Mouse (Mus musculus) cerebellum, adult 2 months (tissue): ENCODE measurements at regions not wholly inside any gene's neighbourhood (a gene's known extent, or its start where the extent isn't known, plus 50 kb on each side); places are given as distances from the start of the nearest gene placed in this dataset.

Source experiments
- CTCF ChIP-seq: fragments of 200-500 bp; IDR thresholded peaks from 2 replicates; pipeline ENCODE4 v1.5.1; 2011; ENCODE audit warnings: low read depth, mild to moderate bottlenecking, control low read depth, low read length, moderate library complexity, borderline replicate concordance; ENCODE audit not compliant: insufficient read depth
- POLR2A ChIP-seq: fragments of 200-500 bp; IDR thresholded peaks from 2 replicates; pipeline ENCODE4 v1.6.1; 2011; ENCODE audit warnings: low read length, control low read depth, borderline replicate concordance; ENCODE audit not compliant: insufficient read depth

GRCm38 (mm10) chr12:52644059-52644458 is 55.1 kb upstream of the Akap6 start:
- TF ChIP-seq CTCF (no peak), POLR2A (no peak)
